Mouse (Mus musculus) neural tube, embryonic 13.5 days (tissue): ENCODE results near the gene Usp30. TPM values are rescaled to one million over a fixed set of nuclear protein-coding genes. Genes with fewer than 3 reads are reported as not detected.

Experiments used
- ATAC-seq: fragments of 200-750 bp; cut with Nextera tagmentation; 2 replicates; pipeline ENCODE4 v1.8.0; 2017; ENCODE audit warnings: low read depth, mild to moderate bottlenecking, moderate TSS enrichment, moderate library complexity
- H3K27ac ChIP-seq: fragments of 300-500 bp; sonication (generic); replicated peaks from 2 replicates; pipeline ENCODE4 v1.5.1; 2015; ENCODE audit warnings: moderate library complexity, mild to moderate bottlenecking, inconsistent platforms
- H3K27me3 ChIP-seq: fragments of 300-500 bp; sonication (generic); 2 replicates; pipeline ENCODE4 v1.6.1; 2015; ENCODE audit warnings: mild to moderate bottlenecking, inconsistent platforms
- H3K36me3 ChIP-seq: fragments of 300-500 bp; sonication (generic); 2 replicates; pipeline ENCODE4 v1.6.1; 2015; ENCODE audit warnings: mild to moderate bottlenecking, inconsistent platforms
- H3K4me1 ChIP-seq: fragments of 300-500 bp; sonication (generic); replicated peaks from 2 replicates; pipeline ENCODE4 v1.6.1; 2015; ENCODE audit warnings: inconsistent platforms
- H3K4me2 ChIP-seq: fragments of 300-500 bp; sonication (generic); 2 replicates; pipeline ENCODE4 v1.6.1; 2015; ENCODE audit warnings: inconsistent platforms, mild to moderate bottlenecking, moderate library complexity
- H3K4me3 ChIP-seq: fragments of 300-500 bp; sonication (generic); 2 replicates; pipeline ENCODE4 v1.5.1; 2015; ENCODE audit warnings: mild to moderate bottlenecking, inconsistent platforms
- H3K9ac ChIP-seq: fragments of 300-500 bp; sonication (generic); 2 replicates; pipeline ENCODE4 v1.6.1; 2015; ENCODE audit warnings: moderate library complexity, mild to moderate bottlenecking, inconsistent platforms
- H3K9me3 ChIP-seq: fragments of 300-500 bp; sonication (generic); 2 replicates; pipeline ENCODE4 v1.6.1; 2016; ENCODE audit warnings: inconsistent platforms
- WGBS: fragments of 180-500 bp; shearing (Covaris S2); methylation state at CpG from one replicate; pipeline ENCODE4 v1.1.7; 2015; 5-methylcytosine and 5-hydroxymethylcytosine counted together
- polyA plus RNA-seq: library from polyadenylated mRNA; unstranded; fragments of >200 nt; fragmentation: Nextera tagmentation; extraction: Ambion mirVana; gene quantifications from 2 replicates; pipeline ENCODE4 v1.2.1, GENCODE M21; 2015

Usp30 gene
- polyA plus RNA-seq, 1 experiment from 2014 or later = 16.4 TPM

DNA sequence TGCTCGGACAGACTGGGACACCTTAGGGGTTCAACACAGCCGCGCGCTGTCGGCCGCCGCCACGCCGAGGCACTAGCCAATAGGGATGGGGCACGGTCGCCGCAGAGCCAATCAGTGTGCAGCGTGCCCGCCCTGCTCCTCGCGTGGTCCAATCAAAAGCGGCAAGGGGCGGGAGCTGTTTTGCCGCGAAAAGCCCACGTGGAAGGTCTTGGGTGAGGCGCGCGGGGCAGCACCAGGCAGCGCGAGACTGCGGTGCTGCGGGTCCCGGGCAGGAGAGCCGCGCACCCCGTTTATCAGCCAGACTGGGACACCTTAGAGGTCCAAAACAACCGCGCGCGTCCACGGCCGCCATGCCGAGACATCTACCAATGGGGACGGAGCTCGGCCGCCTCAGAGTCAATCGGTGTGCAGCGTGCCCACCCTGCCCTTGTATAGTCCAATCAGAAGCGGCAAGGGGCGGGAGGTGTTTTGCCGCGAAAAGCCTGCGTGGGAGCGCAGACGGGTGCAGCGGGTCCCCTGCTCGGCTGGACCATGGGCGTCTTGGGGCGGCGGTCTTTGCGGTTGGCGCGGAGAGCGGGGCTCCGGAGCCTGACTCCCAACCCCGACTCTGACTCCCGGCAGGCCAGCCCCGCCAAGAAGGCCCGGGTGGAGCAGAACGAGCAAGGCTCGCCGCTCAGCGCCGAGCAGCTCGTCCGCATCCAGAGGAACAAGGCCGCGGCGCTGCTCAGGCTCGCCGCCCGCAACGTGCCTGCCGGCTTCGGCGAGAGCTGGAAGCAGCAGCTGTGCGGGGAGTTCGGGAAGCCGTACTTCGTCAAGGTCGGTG lies 65.6 kb downstream of the Usp30 start:
- WGBS = under 1% methylated on average over 87 of the region's 87 CpGs
- peak overlapping the region; percentile 52; the same call in 1 of the 2 replicates for H3K27ac ChIP-seq
- peak; percentile 98 for ATAC-seq

DNA sequence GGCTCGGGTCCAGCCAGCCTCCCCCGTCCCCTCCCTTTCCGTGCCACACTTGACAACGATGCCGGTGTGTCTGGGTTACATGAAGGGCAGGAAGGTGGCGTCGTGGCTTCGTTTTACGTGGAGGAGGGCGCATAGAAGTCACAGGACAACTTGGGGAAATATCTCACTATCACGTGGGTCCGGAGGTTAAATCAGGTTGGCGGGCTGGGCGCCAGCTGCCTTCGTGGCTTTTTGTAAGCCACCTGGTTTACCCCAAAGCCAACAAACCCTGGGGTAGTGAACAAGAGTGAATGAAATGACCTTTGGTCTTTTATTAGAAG lies 66.2 kb downstream of the Usp30 start:
- no peak for ATAC-seq
- whole genome bisulfite sequencing = under 1% methylated on average over 15 of the region's 15 CpGs
- peak overlapping the region; percentile 97 for H3K4me2 ChIP-seq
- no peaks in the 10 kb centered on the region for H3K27me3 ChIP-seq
- H3K9me3 ChIP-seq = no peaks in the 10 kb centered on the region
- peak overlapping the region; percentile 52; the same call in 1 of the 2 replicates for H3K27ac ChIP-seq
- peak overlapping the region; percentile 89 for H3K4me3 ChIP-seq
- H3K4me1 ChIP-seq = peaks cover 30% of the 10 kb centered on the region
- H3K36me3 ChIP-seq = no peaks in the 10 kb centered on the region
- peak overlapping the region; percentile 68 for H3K9ac ChIP-seq

More for the DNA sequence above, 65.6 kb downstream of the Usp30 start:
- Histone ChIP-seq H3K27me3 (no peaks in the 10 kb centered on the region), H3K36me3 (no peaks in the 10 kb centered on the region; the same call in 1 of the 2 replicates), H3K4me3 (peak overlapping the region; percentile 89), H3K9me3 (no peaks in the 10 kb centered on the region), H3K9ac (peak overlapping the region; percentile 69), H3K4me1 (peaks cover 30% of the 10 kb centered on the region), H3K4me2 (peak overlapping the region; percentile 97)

DNA sequence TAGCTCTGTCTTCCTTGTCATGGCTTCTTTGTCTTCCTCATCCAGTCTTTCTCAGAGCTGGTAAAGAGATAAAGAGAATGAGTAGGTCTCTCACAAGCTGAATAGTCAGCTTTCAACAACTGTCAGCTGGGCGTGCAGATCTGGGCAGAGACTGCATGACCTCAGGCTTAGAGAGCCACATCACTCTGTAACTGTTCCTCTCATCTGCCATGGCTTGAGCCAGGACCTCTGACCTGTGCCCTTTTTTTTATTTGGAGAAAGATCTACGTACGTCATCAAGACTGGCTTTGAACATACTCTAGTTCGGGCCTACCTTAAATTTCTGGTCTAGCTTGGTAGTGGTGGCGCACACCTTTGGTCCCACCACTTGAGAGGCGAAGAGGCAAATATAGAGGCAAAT lies 67.6 kb downstream of the Usp30 start:
- ATAC-seq = no peak
- Histone ChIP-seq H3K27ac (no peak overlapping the region), H3K27me3 (no peaks in the 10 kb centered on the region), H3K36me3 (no peaks in the 10 kb centered on the region), H3K4me3 (no peak overlapping the region), H3K9ac (no peak overlapping the region), H3K4me2 (no peak overlapping the region), H3K4me1 (peaks cover 25% of the 10 kb centered on the region), H3K9me3 (no peaks in the 10 kb centered on the region)
- 89% methylated on average over 6 of the region's 6 CpGs for WGBS

DNA sequence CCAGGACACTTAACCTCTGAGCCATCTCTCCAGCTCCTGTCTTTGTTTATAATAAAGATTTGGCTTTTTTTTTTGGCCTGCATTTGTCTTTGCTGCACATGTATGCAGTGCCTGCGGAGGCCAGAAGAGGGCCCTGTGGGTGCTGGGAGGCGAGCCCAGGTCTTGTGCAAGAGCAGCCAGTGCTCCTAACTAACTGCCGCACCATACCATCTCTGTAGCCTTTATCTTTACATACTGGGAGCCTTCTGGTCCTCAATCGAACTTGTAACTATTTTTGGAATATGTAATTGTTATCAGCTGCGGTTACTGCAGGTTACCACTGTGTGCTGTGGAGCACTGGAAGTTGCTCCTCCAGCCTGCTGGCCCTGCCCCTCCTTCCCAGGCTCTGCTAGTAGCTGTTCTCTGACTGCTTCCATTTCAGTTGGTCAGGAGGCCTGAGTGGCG lies 68.9 kb downstream of the Usp30 start:
- WGBS = 73% methylated on average over 6 of the region's 6 CpGs
- H3K9me3 ChIP-seq = no peaks in the 10 kb centered on the region
- no peak for ATAC-seq

DNA sequence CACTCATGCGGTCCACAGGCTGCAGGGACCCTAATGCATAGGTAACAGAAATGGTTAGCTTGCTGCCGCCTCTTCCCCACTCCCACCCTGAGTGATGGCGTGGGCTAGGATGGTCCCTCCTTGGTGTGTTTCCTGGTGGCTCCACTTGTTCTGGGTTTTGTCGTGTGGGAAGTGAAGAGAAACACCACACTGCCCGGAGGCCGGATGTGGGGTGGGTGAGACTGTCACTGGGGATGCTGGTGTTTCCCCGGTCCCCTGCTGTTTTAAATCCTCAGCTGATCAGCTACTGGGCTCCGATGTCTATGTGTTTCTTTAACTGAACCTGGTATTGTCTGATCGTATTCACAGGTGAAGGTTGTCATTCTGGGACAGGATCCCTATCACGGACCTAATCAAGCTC lies 70.3 kb downstream of the Usp30 start:
- 91% methylated on average over 10 of the region's 10 CpGs for WGBS
- Histone ChIP-seq H3K4me2 (no peak overlapping the region), H3K9ac (no peak overlapping the region), H3K4me3 (no peak overlapping the region), H3K36me3 (no peaks in the 10 kb centered on the region), H3K27me3 (no peaks in the 10 kb centered on the region), H3K4me1 (peaks cover 45% of the 10 kb centered on the region), H3K27ac (no peak overlapping the region), H3K9me3 (no peaks in the 10 kb centered on the region)
- ATAC-seq = no peak

More for the DNA sequence above, 68.9 kb downstream of the Usp30 start:
- Histone ChIP-seq H3K4me3 (no peak overlapping the region), H3K9ac (0 out of 2 replicates have a peak overlapping the region, but pooled peaks have one; percentile 1), H3K36me3 (no peaks in the 10 kb centered on the region), H3K27me3 (no peaks in the 10 kb centered on the region), H3K4me2 (no peak overlapping the region), H3K4me1 (peaks cover 37% of the 10 kb centered on the region), H3K27ac (no peak overlapping the region)

DNA sequence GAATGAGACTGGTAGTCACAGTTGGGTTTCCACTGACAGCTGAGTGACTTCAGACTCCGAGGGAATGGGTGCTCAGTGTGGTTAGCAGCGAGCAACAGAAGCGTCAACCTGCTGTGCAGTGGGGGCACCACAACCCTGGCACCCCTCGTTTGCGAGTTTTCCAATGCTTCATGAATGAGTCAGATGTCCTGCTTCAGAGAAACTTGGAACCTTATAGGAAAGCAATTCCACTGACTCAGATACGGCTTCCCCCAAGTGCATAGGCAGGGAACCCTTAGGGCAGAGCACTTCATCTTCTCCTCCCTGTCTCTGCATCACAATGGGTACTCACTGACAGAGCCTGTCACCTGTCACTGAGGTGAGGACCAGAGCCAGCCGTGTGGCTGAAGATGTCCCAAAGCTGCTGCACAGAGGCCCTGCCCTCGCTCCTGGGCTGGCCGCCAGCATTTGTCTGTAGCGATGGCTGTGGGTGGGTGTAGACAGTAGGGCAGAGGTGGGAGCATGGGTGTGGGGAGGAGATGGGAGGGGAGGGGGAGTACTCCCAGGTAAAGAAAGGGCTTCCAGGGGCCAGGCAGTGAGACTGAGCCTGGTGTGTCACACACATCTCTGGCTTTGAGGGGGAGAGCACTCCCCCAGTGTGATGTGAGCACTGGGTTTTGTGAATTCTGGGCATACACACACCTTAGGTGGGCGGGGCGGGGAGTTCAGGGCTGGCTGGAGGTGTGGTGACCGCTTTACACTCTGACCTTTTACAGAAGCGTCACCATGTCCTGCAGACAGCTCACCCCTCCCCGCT lies 72.4 kb downstream of the Usp30 start:
- 77% methylated on average over 15 of the region's 15 CpGs for WGBS
- ATAC-seq = no peak
- no peak overlapping the region for H3K4me2 ChIP-seq
- H3K4me1 ChIP-seq = peaks cover 31% of the 10 kb centered on the region
- H3K36me3 ChIP-seq = no peaks in the 10 kb centered on the region
- no peak overlapping the region for H3K4me3 ChIP-seq
- H3K27me3 ChIP-seq = no peaks in the 10 kb centered on the region
- H3K27ac ChIP-seq = peak overlapping the region; percentile 84
- no peak overlapping the region for H3K9ac ChIP-seq
- H3K9me3 ChIP-seq = no peaks in the 10 kb centered on the region

DNA sequence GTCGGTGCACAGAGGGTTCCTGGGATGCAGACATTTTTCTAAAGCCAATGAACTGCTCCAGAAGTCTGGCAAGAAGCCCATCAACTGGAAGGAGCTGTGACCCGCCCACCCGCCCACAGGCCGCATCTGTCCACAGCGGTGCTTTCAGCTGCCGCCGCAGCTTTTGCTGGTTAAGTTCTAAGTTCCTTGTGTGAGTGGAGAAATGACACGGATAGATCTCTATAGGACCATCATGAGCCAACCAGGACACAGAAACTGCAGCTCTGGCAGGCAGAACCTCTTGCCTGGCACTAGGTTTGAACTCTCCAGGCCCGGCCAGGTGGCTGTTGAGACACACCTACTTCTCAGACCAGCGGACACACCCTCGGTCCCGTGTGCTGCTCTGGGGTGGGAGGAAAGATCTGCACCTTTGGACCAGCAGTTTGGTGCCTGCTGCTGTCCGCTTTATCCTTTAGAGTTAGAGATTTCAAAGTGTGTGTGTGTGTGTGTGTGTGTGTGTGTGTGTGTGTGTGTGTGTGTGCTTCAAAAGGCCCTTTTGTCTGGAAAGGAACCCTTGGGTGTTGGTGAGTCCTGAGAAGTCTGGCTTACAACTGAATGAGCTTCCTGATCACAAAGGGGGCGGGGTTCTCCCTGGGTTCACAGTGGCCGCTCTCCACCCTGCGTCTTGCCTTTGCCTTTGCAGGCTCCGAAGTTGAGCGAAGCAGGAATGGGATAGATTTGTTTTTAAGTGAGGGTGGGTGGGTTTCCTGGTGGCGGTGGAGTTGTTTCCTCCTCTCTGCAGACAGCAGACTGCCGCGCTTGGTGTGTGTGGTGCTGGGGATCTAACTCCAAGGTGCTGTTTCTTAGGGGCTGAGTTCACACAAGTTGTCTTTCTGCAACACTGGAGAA lies 73.3 kb downstream of the Usp30 start:
- Histone ChIP-seq H3K4me2 (peak overlapping the region; percentile 34), H3K9ac (no peak overlapping the region), H3K4me1 (peaks cover 31% of the 10 kb centered on the region), H3K27me3 (no peaks in the 10 kb centered on the region), H3K9me3 (no peaks in the 10 kb centered on the region), H3K36me3 (no peaks in the 10 kb centered on the region), H3K4me3 (no peak overlapping the region), H3K27ac (peak overlapping the region; percentile 84)
- WGBS = 55% methylated on average over 21 of the region's 21 CpGs
- ATAC-seq = peak; percentile 70

DNA sequence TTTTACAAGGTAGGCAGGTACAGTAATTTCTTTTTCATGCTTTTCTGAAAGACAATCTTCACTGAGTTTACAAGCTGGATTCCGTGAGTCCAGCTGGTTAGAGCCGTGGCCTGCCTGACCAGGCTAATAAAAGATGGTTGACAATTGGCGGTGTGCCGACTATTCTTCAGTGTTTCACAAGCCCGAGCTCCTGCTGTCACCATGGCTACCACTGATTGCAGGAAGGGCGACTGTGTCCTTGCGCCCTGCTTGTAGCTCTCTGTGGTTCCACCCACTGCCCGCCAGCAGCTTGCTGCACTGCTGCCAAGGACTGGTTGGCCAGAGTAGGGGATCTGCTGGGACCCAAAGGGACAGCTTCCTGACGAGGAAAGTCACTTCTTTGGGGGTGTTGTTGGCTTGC lies 73.9 kb downstream of the Usp30 start:
- peaks cover 31% of the 10 kb centered on the region for H3K4me1 ChIP-seq
- H3K9me3 ChIP-seq = no peaks in the 10 kb centered on the region
- H3K36me3 ChIP-seq = no peaks in the 10 kb centered on the region
- H3K9ac ChIP-seq = no peak overlapping the region
- H3K4me3 ChIP-seq = no peak overlapping the region
- peak; percentile 84 for ATAC-seq
- 9% methylated on average over 9 of the region's 9 CpGs for WGBS
- H3K27ac ChIP-seq = peak overlapping the region; percentile 84
- peak overlapping the region; percentile 34 for H3K4me2 ChIP-seq
- H3K27me3 ChIP-seq = no peaks in the 10 kb centered on the region

DNA sequence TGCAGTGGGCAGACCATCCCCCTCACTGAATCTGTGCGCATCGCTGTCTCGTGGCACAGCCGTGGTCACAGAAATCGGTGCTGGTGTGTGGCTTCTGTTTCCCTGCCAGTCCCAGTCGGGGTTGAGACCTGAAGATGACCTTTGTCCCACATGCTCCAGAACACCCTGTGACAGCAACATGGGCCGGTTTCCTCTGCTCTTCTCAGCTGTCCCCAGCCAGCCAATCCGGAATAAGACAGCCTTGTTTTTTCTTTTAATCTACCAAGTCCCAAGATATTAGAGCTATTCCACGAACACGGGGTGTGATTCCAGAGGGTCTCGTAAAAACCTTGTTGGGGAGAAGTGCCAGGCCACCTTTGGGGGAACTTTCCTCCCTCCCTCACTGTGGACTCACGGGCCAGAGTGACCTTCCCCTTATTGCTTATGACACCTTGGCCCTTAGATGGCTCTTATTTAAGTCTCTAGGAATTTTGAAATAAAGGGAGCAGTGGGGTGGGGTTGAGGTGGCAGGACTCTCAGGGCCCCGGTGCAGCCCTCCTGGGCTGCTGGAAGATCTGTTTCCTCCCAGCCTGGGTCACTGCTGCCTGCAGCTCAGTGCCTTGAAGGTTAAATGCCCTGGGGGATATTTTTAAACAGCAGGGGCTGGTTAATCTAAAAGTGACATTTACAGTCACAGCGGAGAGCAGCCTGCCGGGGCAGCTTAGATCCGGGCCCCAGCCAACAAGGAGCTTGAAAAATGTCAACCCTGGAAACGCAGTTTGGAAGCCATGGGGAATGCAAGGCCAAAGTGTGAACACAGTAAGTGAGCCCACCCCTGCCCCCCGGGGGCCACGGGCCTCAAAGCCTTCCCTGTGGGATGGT lies 81.0 kb downstream of the Usp30 start, which contains the start of gene Acacb:
Gene Acacb (plus strand): TSS at position 508 of the 861 bp plus-strand sequence.
- Histone ChIP-seq H3K4me3 (no peak within 1 kb of the TSS), H3K36me3 (no peaks in the 10 kb centered on the region), H3K9ac (no peak within 1 kb of the TSS; the same call in 1 of the 2 replicates), H3K9me3 (no peaks in the 10 kb centered on the region), H3K27ac (peak within 1 kb of the TSS; percentile 61; the same call in 1 of the 2 replicates), H3K27me3 (no peaks in the 10 kb centered on the region), H3K4me1 (peaks cover 12% of the 10 kb centered on the region), H3K4me2 (no peak within 1 kb of the TSS)
- ATAC-seq = no peak
- WGBS = 48% methylated on average over 19 of the region's 19 CpGs

DNA sequence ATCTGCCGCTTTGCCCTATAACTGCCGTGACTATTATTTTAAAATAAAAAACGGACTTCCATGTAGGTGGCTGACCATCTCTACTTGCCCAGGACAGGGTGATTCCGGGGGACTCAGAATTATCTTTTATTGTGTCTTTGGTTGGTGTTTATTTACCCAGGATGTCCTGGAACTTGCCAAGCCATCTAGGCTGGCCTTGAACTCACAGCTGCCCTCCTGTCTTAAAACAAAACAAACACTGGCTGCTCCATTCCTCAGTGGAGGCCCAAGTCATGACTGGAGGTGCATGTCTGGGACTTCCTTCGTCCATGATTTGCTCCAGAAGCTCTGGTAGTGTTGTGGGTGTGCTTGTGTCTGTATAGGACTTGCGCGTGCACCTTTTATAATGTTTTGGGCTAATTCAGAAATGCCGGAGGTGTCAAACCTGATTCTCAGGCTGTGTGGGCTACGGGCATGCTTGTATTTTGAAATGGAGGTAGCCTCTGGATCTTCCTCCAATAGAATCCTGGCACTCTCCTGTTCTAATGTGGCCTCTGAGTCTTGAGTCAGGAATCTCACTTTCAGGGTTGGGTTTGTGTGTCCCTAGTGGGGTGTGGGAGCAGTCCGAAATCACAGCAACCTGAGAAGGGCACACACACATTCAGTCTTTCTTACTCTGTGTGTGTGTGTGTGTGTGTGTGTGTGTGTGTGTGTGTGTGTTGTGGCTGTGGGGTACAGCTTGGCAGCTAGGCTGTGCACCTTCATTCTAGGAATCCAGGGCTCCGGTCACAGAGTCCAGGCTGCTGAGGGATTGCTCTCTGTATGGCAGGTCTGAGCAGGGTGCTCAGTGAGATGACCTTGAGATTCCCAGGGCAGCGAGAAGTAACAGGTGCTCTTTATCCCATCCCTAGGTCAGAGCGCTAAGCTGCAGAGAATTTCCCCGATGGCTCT lies 82.0 kb downstream of the Usp30 start:
- no peak for ATAC-seq
- Histone ChIP-seq H3K4me3 (no peak overlapping the region), H3K4me1 (peaks cover 12% of the 10 kb centered on the region), H3K36me3 (no peaks in the 10 kb centered on the region), H3K4me2 (no peak overlapping the region), H3K9me3 (no peaks in the 10 kb centered on the region), H3K27me3 (no peaks in the 10 kb centered on the region), H3K27ac (0 out of 2 replicates have a peak overlapping the region, but pooled peaks have one; percentile 61), H3K9ac (no peak overlapping the region)
- WGBS = 86% methylated on average over 14 of the region's 14 CpGs
